Mouse (Mus musculus) cerebellum, adult 2 months (tissue): ENCODE results near the gene Ccr1l1. TPM values are rescaled to one million over a fixed set of nuclear protein-coding genes. Genes with fewer than 3 reads are reported as not detected.

Source experiments
- DNase-seq, 2 experiments: peaks; one replicate each; pipeline ENCODE4 v3.0.0; 2021
- H3K27ac ChIP-seq: fragments of 200-500 bp; 2 replicates; pipeline ENCODE4 v1.5.1; 2012; ENCODE audit warnings: low read length, control low read depth, inconsistent platforms; ENCODE audit not compliant: insufficient read depth
- H3K27me3 ChIP-seq: fragments of 200-500 bp; 2 replicates; pipeline ENCODE4 v1.6.1; 2012; ENCODE audit warnings: inconsistent platforms, mild to moderate bottlenecking, low read length, moderate library complexity; ENCODE audit not compliant: control insufficient read depth, insufficient read depth
- H3K4me1 ChIP-seq: fragments of 200-500 bp; 2 replicates; pipeline ENCODE4 v1.6.1; 2011; ENCODE audit warnings: low read length; ENCODE audit not compliant: control insufficient read depth, insufficient read depth
- H3K4me3 ChIP-seq: fragments of 200-500 bp; replicated peaks from 2 replicates; pipeline ENCODE3; 2011; ENCODE audit warnings: mild to moderate bottlenecking, low read depth, low read length, control low read depth; ENCODE audit not compliant: insufficient read depth
- CTCF ChIP-seq: fragments of 200-500 bp; IDR thresholded peaks from 2 replicates; pipeline ENCODE4 v1.5.1; 2011; ENCODE audit warnings: low read depth, mild to moderate bottlenecking, control low read depth, low read length, moderate library complexity, borderline replicate concordance; ENCODE audit not compliant: insufficient read depth
- POLR2A ChIP-seq: fragments of 200-500 bp; IDR thresholded peaks from 2 replicates; pipeline ENCODE4 v1.6.1; 2011; ENCODE audit warnings: low read length, control low read depth, borderline replicate concordance; ENCODE audit not compliant: insufficient read depth
- WGBS: fragments of 180-500 bp; shearing (Covaris S2); methylation state at CpG from one replicate; pipeline ENCODE4 v1.1.7; 2018; 5-methylcytosine and 5-hydroxymethylcytosine counted together
- polyA plus RNA-seq: library from polyadenylated mRNA; depleted of rRNA; stranded (reverse); fragments of >200 nt; gene quantifications from 2 replicates; pipeline ENCODE4 v1.2.3, GENCODE M21; 2012; rRNA removed

The Ccr1l1 gene
- 0.10 TPM in 1 of 2 replicates, not detected in the other for polyA plus RNA-seq

GRCm38 (mm10) chr9:123978308-123978707, at the start of gene Ccr1l1:
Gene Ccr1l1 (minus strand): TSS chr9:123978408.
- Histone ChIP-seq H3K4me1 (no peaks in the 10 kb centered on the region), H3K27ac (no peak within 1 kb of the TSS), H3K27me3 (no peaks in the 10 kb centered on the region), H3K4me3 (no peak within 1 kb of the TSS)
- DNase-seq = no peak
- WGBS = 59% methylated on average over 1 of the region's 1 CpGs
- TF ChIP-seq POLR2A (no peak), CTCF (no peak)

- DNase-seq = no peak
- WGBS = 90% methylated on average over 1 of the region's 1 CpGs
- TF ChIP-seq POLR2A (no peak), CTCF (no peak)
- Histone ChIP-seq H3K27ac (no peak within 1 kb of the TSS), H3K27me3 (no peaks in the 10 kb centered on the region), H3K4me3 (no peak within 1 kb of the TSS), H3K4me1 (no peaks in the 10 kb centered on the region)
Observed at GRCm38 (mm10) chr9:124021672-124022071, 43.5 kb upstream of the Ccr1l1 start, which contains the start of gene Ccr3. Gene Ccr3 (plus strand): TSS chr9:124021972.

- no peak overlapping the region for H3K4me3 ChIP-seq
- TF ChIP-seq CTCF (no peak), POLR2A (no peak)
- WGBS = 96% methylated on average over 3 of the region's 3 CpGs
Observed at GRCm38 (mm10) chr9:124019887-124020286, 41.7 kb upstream of the Ccr1l1 start.

GRCm38 (mm10) chr9:124016048-124016447, 37.8 kb upstream of the Ccr1l1 start:
- DNase-seq = no peak
- TF ChIP-seq CTCF (no peak), POLR2A (no peak)
- Histone ChIP-seq H3K27ac (no peak overlapping the region), H3K4me3 (no peak overlapping the region), H3K4me1 (no peaks in the 10 kb centered on the region), H3K27me3 (no peaks in the 10 kb centered on the region)
- 70% methylated on average over 2 of the region's 2 CpGs for WGBS

More at GRCm38 (mm10) chr9:124019887-124020286, 41.7 kb upstream of the Ccr1l1 start:
- Histone ChIP-seq H3K27me3 (no peaks in the 10 kb centered on the region), H3K4me1 (no peaks in the 10 kb centered on the region), H3K27ac (no peak overlapping the region)
- DNase-seq = no peak

- Histone ChIP-seq H3K27me3 (no peaks in the 10 kb centered on the region), H3K27ac (no peak overlapping the region), H3K4me3 (no peak overlapping the region), H3K4me1 (no peaks in the 10 kb centered on the region)
- DNase-seq = no peak
- no peak for TF ChIP-seq POLR2A
- TF ChIP-seq CTCF = no peak
- WGBS = 69% methylated on average over 2 of the region's 2 CpGs
Observed at GRCm38 (mm10) chr9:124014985-124015652, 36.9 kb upstream of the Ccr1l1 start.

GRCm38 (mm10) chr9:124013270-124013669, 35.1 kb upstream of the Ccr1l1 start:
- 86% methylated on average over 3 of the region's 3 CpGs for WGBS
- Histone ChIP-seq H3K4me1 (no peaks in the 10 kb centered on the region), H3K4me3 (no peak overlapping the region)

GRCm38 (mm10) chr9:124012691-124013090, 34.5 kb upstream of the Ccr1l1 start:
- DNase-seq = no peak
- Histone ChIP-seq H3K27me3 (no peaks in the 10 kb centered on the region), H3K27ac (no peak overlapping the region), H3K4me3 (no peak overlapping the region), H3K4me1 (no peaks in the 10 kb centered on the region)
- TF ChIP-seq POLR2A = no peak
- no peak for TF ChIP-seq CTCF
- WGBS = 69% methylated on average over 2 of the region's 2 CpGs

More at GRCm38 (mm10) chr9:124013270-124013669, 35.1 kb upstream of the Ccr1l1 start:
- no peak for DNase-seq
- no peak for TF ChIP-seq CTCF
- no peak for TF ChIP-seq POLR2A
- Histone ChIP-seq H3K27ac (no peak overlapping the region), H3K27me3 (no peaks in the 10 kb centered on the region)

GRCm38 (mm10) chr9:123999784-124000183, 21.6 kb upstream of the Ccr1l1 start:
- Histone ChIP-seq H3K27me3 (no peaks in the 10 kb centered on the region), H3K27ac (no peak overlapping the region), H3K4me1 (no peaks in the 10 kb centered on the region), H3K4me3 (no peak overlapping the region)
- 94% methylated on average over 2 of the region's 2 CpGs for WGBS
- TF ChIP-seq CTCF (no peak), POLR2A (no peak)
- no peak for DNase-seq
